Mouse (Mus musculus) midbrain, embryonic 13.5 days (tissue): Measurements from ENCODE around the gene Adamts4. TPM values are rescaled to one million over a fixed set of nuclear protein-coding genes. Genes with fewer than 3 reads are reported as not detected.
"Not testable (repeated sequence)": the region's sequence is repeated elsewhere in the genome, so short reads cannot be mapped to it uniquely, and the experiment has no call there.

Experiments used
- ATAC-seq: fragments of 200-750 bp; cut with Nextera tagmentation; 2 replicates; pipeline ENCODE4 v1.8.0; 2017; ENCODE audit warnings: mild to moderate bottlenecking, moderate TSS enrichment, moderate library complexity
- H3K27ac ChIP-seq: fragments of 300-500 bp; sonication (generic); 2 replicates; pipeline ENCODE4 v1.5.1; 2015; ENCODE audit warnings: inconsistent platforms, mild to moderate bottlenecking, moderate library complexity
- H3K27me3 ChIP-seq: fragments of 300-500 bp; sonication (generic); 2 replicates; pipeline ENCODE4 v1.6.1; 2015; ENCODE audit warnings: mild to moderate bottlenecking, inconsistent platforms
- H3K36me3 ChIP-seq: fragments of 300-500 bp; sonication (generic); 2 replicates; pipeline ENCODE4 v1.6.1; 2015; ENCODE audit warnings: mild to moderate bottlenecking, inconsistent platforms
- H3K4me1 ChIP-seq: fragments of 300-500 bp; sonication (generic); replicated peaks from 2 replicates; pipeline ENCODE4 v1.6.1; 2015; ENCODE audit warnings: inconsistent platforms
- H3K4me2 ChIP-seq: fragments of 300-500 bp; sonication (generic); replicated peaks from 2 replicates; pipeline ENCODE4 v1.6.1; 2015; ENCODE audit warnings: moderate library complexity, mild to moderate bottlenecking, inconsistent platforms
- H3K4me3 ChIP-seq: fragments of 300-500 bp; sonication (generic); replicated peaks from 2 replicates; pipeline ENCODE4 v1.5.1; 2015; ENCODE audit warnings: mild to moderate bottlenecking, inconsistent platforms
- H3K9ac ChIP-seq: fragments of 300-500 bp; sonication (generic); replicated peaks from 2 replicates; pipeline ENCODE4 v1.6.1; 2015; ENCODE audit warnings: mild to moderate bottlenecking, inconsistent platforms
- H3K9me3 ChIP-seq: fragments of 300-500 bp; sonication (generic); 2 replicates; pipeline ENCODE4 v1.6.1; 2016; ENCODE audit warnings: mild to moderate bottlenecking, inconsistent platforms
- WGBS: fragments of 180-500 bp; shearing (Covaris S2); methylation state at CpG from one replicate; pipeline ENCODE4 v1.1.7; 2015; 5-methylcytosine and 5-hydroxymethylcytosine counted together
- polyA plus RNA-seq: library from polyadenylated mRNA; unstranded; fragments of >200 nt; fragmentation: Nextera tagmentation; extraction: Ambion mirVana; gene quantifications from 2 replicates; pipeline ENCODE4 v1.2.1, GENCODE M21; 2015

Gene Adamts4
- polyA plus RNA-seq, 1 experiment from 2014 or later: 7.4 TPM

GRCm38 (mm10) chr1:171232800-171233730 lies 17.2 kb upstream of the Adamts4 start:
- no peak for ATAC-seq
- H3K36me3 ChIP-seq: peaks cover 47% of the 10 kb centered on the region
- no peak overlapping the region for H3K4me2 ChIP-seq
- H3K4me3 ChIP-seq: no peak overlapping the region
- WGBS: 82% methylated on average over 12 of the region's 12 CpGs
- no peaks in the 10 kb centered on the region for H3K27me3 ChIP-seq
- H3K9ac ChIP-seq: no peak overlapping the region
- no peaks in the 10 kb centered on the region for H3K9me3 ChIP-seq
- no peaks in the 10 kb centered on the region for H3K4me1 ChIP-seq
- H3K27ac ChIP-seq: no peak overlapping the region

GRCm38 (mm10) chr1:171234126-171234525 lies 16.1 kb upstream of the Adamts4 start, which contains the start of gene Fcer1g:
Gene Fcer1g, minus strand, starts transcription at chr1:171234365.
- Histone ChIP-seq H3K4me3 (no peak within 1 kb of the TSS), H3K27ac (no peak within 1 kb of the TSS), H3K4me1 (no peaks in the 10 kb centered on the region), H3K27me3 (no peaks in the 10 kb centered on the region), H3K4me2 (no peak within 1 kb of the TSS), H3K36me3 (peaks cover 57% of the 10 kb centered on the region), H3K9me3 (no peaks in the 10 kb centered on the region), H3K9ac (no peak within 1 kb of the TSS)
- WGBS: 92% methylated on average over 14 of the region's 14 CpGs
- ATAC-seq: no peak

- WGBS: 96% methylated on average over 4 of the region's 4 CpGs
These were observed 15.7 kb upstream of the Adamts4 start for GRCm38 (mm10) chr1:171234538-171234937.

GRCm38 (mm10) chr1:171235791-171236190 lies 14.4 kb upstream of the Adamts4 start:
- Histone ChIP-seq H3K4me3 (no peak overlapping the region), H3K36me3 (peaks cover 73% of the 10 kb centered on the region), H3K27ac (no peak overlapping the region), H3K9ac (no peak overlapping the region), H3K9me3 (no peaks in the 10 kb centered on the region), H3K4me2 (no peak overlapping the region), H3K4me1 (no peaks in the 10 kb centered on the region), H3K27me3 (no peaks in the 10 kb centered on the region)
- no peak for ATAC-seq
- 92% methylated on average over 4 of the region's 4 CpGs for WGBS

More at GRCm38 (mm10) chr1:171234538-171234937, 15.7 kb upstream of the Adamts4 start:
- H3K4me3 ChIP-seq: no peak overlapping the region
- H3K9ac ChIP-seq: no peak overlapping the region
- H3K4me1 ChIP-seq: no peaks in the 10 kb centered on the region
- no peak for ATAC-seq
- H3K9me3 ChIP-seq: no peaks in the 10 kb centered on the region
- no peaks in the 10 kb centered on the region for H3K27me3 ChIP-seq
- H3K36me3 ChIP-seq: peaks cover 60% of the 10 kb centered on the region
- no peak overlapping the region for H3K4me2 ChIP-seq
- H3K27ac ChIP-seq: no peak overlapping the region

GRCm38 (mm10) chr1:171237438-171237837 lies 12.8 kb upstream of the Adamts4 start:
- H3K4me1 ChIP-seq: no peaks in the 10 kb centered on the region
- no peak for ATAC-seq

GRCm38 (mm10) chr1:171238463-171238862 lies 11.8 kb upstream of the Adamts4 start:
- 69% methylated on average over 14 of the region's 14 CpGs for WGBS
- Histone ChIP-seq H3K9ac (no peak overlapping the region), H3K9me3 (no peaks in the 10 kb centered on the region), H3K4me2 (no peak overlapping the region), H3K27me3 (no peaks in the 10 kb centered on the region), H3K4me1 (no peaks in the 10 kb centered on the region), H3K4me3 (no peak overlapping the region), H3K36me3 (peaks cover 98% of the 10 kb centered on the region), H3K27ac (no peak overlapping the region)
- no peak; the same call in 1 of the 2 replicates for ATAC-seq

More at GRCm38 (mm10) chr1:171237438-171237837, 12.8 kb upstream of the Adamts4 start:
- H3K9ac ChIP-seq: no peak overlapping the region
- no peak overlapping the region for H3K4me3 ChIP-seq
- WGBS: 71% methylated on average over 6 of the region's 6 CpGs
- no peaks in the 10 kb centered on the region for H3K9me3 ChIP-seq
- H3K27ac ChIP-seq: no peak overlapping the region
- H3K27me3 ChIP-seq: no peaks in the 10 kb centered on the region
- no peak overlapping the region for H3K4me2 ChIP-seq
- peaks cover 89% of the 10 kb centered on the region for H3K36me3 ChIP-seq

GRCm38 (mm10) chr1:171239992-171240744 lies 10.1 kb upstream of the Adamts4 start:
- ATAC-seq: no peak
- WGBS: 82% methylated on average over 15 of the region's 15 CpGs
- H3K9ac ChIP-seq: no peak overlapping the region
- no peaks in the 10 kb centered on the region for H3K27me3 ChIP-seq
- H3K4me1 ChIP-seq: no peaks in the 10 kb centered on the region
- H3K36me3 ChIP-seq: peaks cover 92% of the 10 kb centered on the region
- no peak overlapping the region for H3K4me2 ChIP-seq
- no peak overlapping the region for H3K27ac ChIP-seq
- H3K9me3 ChIP-seq: no peaks in the 10 kb centered on the region
- H3K4me3 ChIP-seq: no peak overlapping the region

GRCm38 (mm10) chr1:171240911-171241310 lies 9.3 kb upstream of the Adamts4 start:
- Histone ChIP-seq H3K27ac (no peak overlapping the region), H3K4me2 (no peak overlapping the region), H3K9ac (no peak overlapping the region), H3K9me3 (no peaks in the 10 kb centered on the region), H3K4me1 (peaks cover 6% of the 10 kb centered on the region), H3K4me3 (no peak overlapping the region), H3K36me3 (peaks cover 86% of the 10 kb centered on the region), H3K27me3 (no peaks in the 10 kb centered on the region)
- WGBS: 93% methylated on average over 10 of the region's 10 CpGs
- ATAC-seq: no peak

GRCm38 (mm10) chr1:171241952-171242351 lies 8.3 kb upstream of the Adamts4 start:
- 88% methylated on average over 12 of the region's 12 CpGs for WGBS
- H3K4me1 ChIP-seq: peaks cover 12% of the 10 kb centered on the region
- peaks cover 76% of the 10 kb centered on the region for H3K36me3 ChIP-seq
- H3K9ac ChIP-seq, H3K9me3 ChIP-seq, H3K4me3 ChIP-seq, ATAC-seq, H3K27me3 ChIP-seq, H3K27ac ChIP-seq, H3K4me2 ChIP-seq: not testable (repeated sequence)

GRCm38 (mm10) chr1:171245353-171245752 lies 4.9 kb upstream of the Adamts4 start:
- Histone ChIP-seq H3K4me3 (peak overlapping the region; percentile 68; the same call in 1 of the 2 replicates), H3K27me3 (no peaks in the 10 kb centered on the region), H3K4me2 (no peak overlapping the region), H3K27ac (no peak overlapping the region), H3K9ac (no peak overlapping the region), H3K4me1 (peaks cover 34% of the 10 kb centered on the region), H3K36me3 (peaks cover 43% of the 10 kb centered on the region), H3K9me3 (no peaks in the 10 kb centered on the region)
- WGBS: 95% methylated on average over 8 of the region's 8 CpGs
- no peak for ATAC-seq

GRCm38 (mm10) chr1:171246709-171247452 lies 3.3 kb upstream of the Adamts4 start:
- Histone ChIP-seq H3K36me3 (peaks cover 28% of the 10 kb centered on the region), H3K4me3 (peak overlapping the region; percentile 68), H3K27ac (peak overlapping the region; percentile 72), H3K4me1 (peaks cover 50% of the 10 kb centered on the region), H3K27me3 (no peaks in the 10 kb centered on the region), H3K4me2 (peak overlapping the region; percentile 80), H3K9me3 (no peaks in the 10 kb centered on the region), H3K9ac (peak overlapping the region; percentile 92)
- ATAC-seq: peak; percentile 92
- under 1% methylated on average over 41 of the region's 41 CpGs for WGBS
